Mouse (Mus musculus) monocyte, adult 2 months (primary cell): ENCODE data around the gene Dnm2.

Source experiments
- DNase-seq, 2 experiments: peaks; one replicate each; pipeline ENCODE4 v3.0.0; 2022; ENCODE audit warnings: low spot score in 2 of 2, low read depth in 1 of 2

The Dnm2 gene

GRCm38 (mm10) chr9:21424631-21425555, at the start of gene Dnm2:
Gene Dnm2, plus strand, starts transcription at chr9:21424908.
- peak; percentile 98 to 99 for DNase-seq

GRCm38 (mm10) chr9:21379195-21379594, 45.5 kb upstream of the Dnm2 start:
- DNase-seq, result no peak

GRCm38 (mm10) chr9:21380868-21381267, 43.8 kb upstream of the Dnm2 start:
- no peak for DNase-seq

GRCm38 (mm10) chr9:21383966-21384365, 40.7 kb upstream of the Dnm2 start:
- no peak for DNase-seq

GRCm38 (mm10) chr9:21392646-21393175, 32.0 kb upstream of the Dnm2 start:
- no peak for DNase-seq

- no peak for DNase-seq
Observed at GRCm38 (mm10) chr9:21395692-21396091, 29.0 kb upstream of the Dnm2 start.

- no peak for DNase-seq
Observed at GRCm38 (mm10) chr9:21397170-21397569, 27.5 kb upstream of the Dnm2 start.

GRCm38 (mm10) chr9:21401042-21401441, 23.7 kb upstream of the Dnm2 start:
- no peak for DNase-seq

GRCm38 (mm10) chr9:21402764-21403253, 21.9 kb upstream of the Dnm2 start:
- no peak for DNase-seq

- no peak for DNase-seq
Observed at GRCm38 (mm10) chr9:21403745-21404144, 21.0 kb upstream of the Dnm2 start.

- no peak for DNase-seq
Observed at GRCm38 (mm10) chr9:21405525-21405924, 19.2 kb upstream of the Dnm2 start.

GRCm38 (mm10) chr9:21407951-21408350, 16.8 kb upstream of the Dnm2 start:
- DNase-seq, result no peak

- no peak for DNase-seq
Observed at GRCm38 (mm10) chr9:21408624-21409023, 16.1 kb upstream of the Dnm2 start.

- DNase-seq, result peak; percentile 48 to 75
Observed at GRCm38 (mm10) chr9:21409592-21410317, 15.0 kb upstream of the Dnm2 start.

GRCm38 (mm10) chr9:21411669-21412550, 12.8 kb upstream of the Dnm2 start, which contains the start of gene Qtrt1:
Gene Qtrt1, plus strand, starts transcription at chr9:21411837.
- peak; percentile 74 to 79 for DNase-seq

GRCm38 (mm10) chr9:21417866-21418265, 6.8 kb upstream of the Dnm2 start:
- DNase-seq, result no peak

GRCm38 (mm10) chr9:21419646-21420045, 5.1 kb upstream of the Dnm2 start:
- no peak for DNase-seq

- no peak for DNase-seq
Observed at GRCm38 (mm10) chr9:21425556-21425945, 843 bp downstream of the Dnm2 start.

- no peak for DNase-seq
Observed at GRCm38 (mm10) chr9:21426013-21426412, 1.3 kb downstream of the Dnm2 start.

- DNase-seq, result no peak
Observed at GRCm38 (mm10) chr9:21426525-21426924, 1.8 kb downstream of the Dnm2 start.

GRCm38 (mm10) chr9:21427773-21428172, 3.1 kb downstream of the Dnm2 start:
- DNase-seq, result no peak
